Mouse (Mus musculus) MEL-GATA-1-ER (cell line): ENCODE data around the gene Gcc2.
"Not testable (repeated sequence)": the region's sequence is repeated elsewhere in the genome, so short reads cannot be mapped to it uniquely, and the experiment has no call there.

Source experiments
- DNase-seq: peaks from one replicate; pipeline ENCODE4 v3.0.0-alpha.2; 2012; ENCODE audit warnings: low read depth; ENCODE audit errors: extremely low read depth

Gene Gcc2

DNA sequence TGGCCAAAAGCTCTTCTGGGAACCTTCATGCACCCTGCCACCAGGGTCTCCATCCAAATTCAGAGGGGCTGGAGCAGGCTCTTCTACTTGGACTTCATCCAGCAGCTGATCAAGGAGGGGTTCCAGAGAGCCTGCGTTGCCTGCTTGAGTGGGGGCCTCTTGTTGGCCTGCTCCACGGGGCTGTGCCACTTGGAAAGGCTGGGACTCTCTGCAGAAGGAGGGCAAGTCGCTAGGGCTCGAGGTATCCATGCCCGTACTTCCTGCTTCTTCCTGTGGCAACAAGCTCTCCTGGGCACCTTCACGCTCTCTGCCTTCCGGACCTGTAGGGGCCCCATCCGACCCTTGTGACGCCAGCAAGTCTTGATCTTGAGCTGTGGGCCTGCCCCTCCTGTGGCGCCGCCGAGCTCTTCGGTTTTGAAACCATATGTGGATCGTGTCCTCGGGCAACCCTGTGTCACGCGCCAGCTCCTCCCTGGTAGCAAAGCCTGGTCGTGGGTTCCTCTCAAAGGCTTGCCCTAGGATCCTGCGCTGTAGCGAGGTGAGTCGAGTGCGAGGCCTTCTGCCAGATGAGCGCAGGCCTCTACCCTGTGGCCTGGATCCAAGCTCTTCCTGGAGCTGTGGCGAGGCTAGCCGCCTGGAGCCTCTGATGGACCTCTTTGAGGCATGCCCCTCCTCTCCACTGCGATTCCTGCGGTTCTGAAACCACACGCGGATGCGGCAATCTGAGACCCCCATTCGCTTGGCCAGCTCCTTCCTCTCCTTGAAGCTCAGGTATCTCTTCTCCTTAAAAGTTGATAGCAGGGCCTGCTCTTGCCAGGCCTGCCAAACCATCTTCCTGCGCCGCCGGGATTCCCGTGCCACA, 23.3 kb upstream of the Gcc2 start:
- DNase-seq: not testable (repeated sequence)

DNA sequence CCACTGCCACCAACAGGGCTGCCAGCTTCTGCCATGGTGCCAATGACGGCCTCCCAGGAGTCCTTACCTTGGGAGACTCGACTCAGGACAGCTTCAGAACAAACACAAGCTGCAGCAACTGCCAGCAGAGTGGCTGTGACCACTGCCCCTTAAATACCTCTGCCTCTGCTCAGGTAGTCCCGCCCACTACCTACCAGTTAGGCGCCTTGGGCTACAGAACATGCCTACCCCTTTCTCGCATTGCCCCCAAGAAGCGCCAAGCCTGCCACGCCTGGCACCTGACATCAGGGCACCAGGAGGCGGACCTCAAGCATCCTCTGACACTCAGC, 22.7 kb upstream of the Gcc2 start, which contains the start of gene Duxf3:
Gene Duxf3 (minus strand): TSS at position 35 of the 329 bp plus-strand sequence.
- DNase-seq: not testable (repeated sequence)

DNA sequence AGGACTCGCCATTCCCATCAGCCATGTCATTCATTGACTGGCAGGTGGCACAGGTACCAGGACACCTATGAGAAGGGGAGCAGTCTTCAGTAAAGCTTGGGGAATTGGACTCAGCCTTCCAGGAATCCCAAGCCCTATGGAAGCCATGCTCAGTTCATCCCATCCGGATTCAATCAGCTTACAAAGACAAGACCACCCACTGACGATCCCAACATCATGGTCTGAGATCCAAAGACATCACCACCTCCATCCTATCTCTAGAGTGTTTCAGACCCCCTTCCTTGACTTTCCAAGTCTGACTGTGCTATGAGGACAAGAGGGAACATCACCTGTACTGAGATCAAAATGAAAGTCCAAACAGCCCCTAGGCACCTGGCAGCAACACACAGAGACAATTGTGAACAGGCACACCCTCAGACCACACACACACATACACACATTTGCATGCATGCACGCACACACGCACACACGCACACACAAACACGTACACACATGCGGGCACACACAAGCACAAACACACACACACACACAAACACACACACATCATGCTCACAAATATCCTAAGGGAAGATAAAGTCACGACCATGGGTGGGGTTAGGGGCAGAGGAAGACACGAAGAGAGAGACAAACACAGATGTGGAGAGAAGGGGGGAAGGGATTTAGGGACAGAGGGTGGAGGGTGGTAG, 22.1 kb upstream of the Gcc2 start:
- DNase-seq: not testable (repeated sequence)

DNA sequence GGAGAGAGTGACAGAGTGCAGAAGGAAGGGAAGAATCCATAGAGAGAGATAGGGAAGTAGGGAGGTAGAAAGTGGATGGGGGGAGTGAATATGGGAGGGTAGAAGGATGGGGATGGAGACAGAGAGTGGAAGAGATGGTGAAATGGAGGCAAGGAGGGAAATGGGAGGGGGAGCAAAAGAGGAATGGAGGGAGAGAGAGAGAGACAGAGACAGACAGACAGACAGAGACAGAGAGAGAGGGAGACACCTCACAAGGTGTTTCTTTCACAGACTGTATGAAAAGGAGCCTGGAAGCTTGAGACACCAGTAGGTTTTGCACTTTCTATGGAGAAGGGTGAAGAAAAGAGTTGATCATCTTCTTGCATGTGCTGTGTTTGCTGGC, 21.6 kb upstream of the Gcc2 start:
- DNase-seq: not testable (repeated sequence)

DNA sequence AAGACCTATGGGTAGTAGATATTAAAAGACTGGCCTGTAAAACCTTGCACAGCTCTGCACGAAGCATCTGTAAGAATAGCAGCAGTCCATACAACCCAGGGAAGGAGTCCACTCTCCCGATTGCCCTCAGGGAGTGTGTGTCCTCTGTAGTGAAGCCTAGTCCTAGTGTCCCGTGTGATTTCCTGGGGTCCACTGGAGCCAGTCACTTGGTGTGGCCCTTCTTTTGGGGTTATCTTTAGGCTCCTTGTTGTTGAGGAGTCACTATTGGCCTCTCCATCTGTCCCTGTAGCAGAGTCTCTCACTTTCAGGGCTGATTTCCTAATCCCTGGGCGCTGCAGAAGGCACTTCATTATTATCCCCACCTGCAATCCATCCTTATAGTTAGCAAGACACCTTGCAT, 20.3 kb upstream of the Gcc2 start:
- not testable (repeated sequence) for DNase-seq

DNA sequence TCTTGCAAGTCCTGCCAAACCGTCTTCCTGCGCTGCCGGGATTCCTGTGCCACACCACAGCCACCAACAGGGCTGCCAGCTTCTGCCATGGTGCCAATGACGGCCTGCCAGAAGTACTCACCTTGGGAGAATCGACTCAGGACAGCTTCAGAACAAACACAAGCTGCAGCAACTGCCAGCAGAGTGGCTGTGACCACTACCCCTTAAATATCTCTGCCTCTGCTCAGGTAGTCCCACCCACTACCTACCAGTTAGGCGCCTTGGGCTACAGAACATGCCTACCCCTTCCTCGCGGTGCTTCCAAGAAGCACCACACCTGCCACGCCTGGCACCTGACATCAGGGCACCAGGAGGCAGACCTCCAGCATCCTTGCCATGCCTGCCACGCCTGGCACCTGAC, 18.7 kb upstream of the Gcc2 start, which contains the start of gene Gm4981:
Gene Gm4981 (minus strand): TSS at position 89 of the 400 bp plus-strand sequence.
- DNase-seq: no peak

DNA sequence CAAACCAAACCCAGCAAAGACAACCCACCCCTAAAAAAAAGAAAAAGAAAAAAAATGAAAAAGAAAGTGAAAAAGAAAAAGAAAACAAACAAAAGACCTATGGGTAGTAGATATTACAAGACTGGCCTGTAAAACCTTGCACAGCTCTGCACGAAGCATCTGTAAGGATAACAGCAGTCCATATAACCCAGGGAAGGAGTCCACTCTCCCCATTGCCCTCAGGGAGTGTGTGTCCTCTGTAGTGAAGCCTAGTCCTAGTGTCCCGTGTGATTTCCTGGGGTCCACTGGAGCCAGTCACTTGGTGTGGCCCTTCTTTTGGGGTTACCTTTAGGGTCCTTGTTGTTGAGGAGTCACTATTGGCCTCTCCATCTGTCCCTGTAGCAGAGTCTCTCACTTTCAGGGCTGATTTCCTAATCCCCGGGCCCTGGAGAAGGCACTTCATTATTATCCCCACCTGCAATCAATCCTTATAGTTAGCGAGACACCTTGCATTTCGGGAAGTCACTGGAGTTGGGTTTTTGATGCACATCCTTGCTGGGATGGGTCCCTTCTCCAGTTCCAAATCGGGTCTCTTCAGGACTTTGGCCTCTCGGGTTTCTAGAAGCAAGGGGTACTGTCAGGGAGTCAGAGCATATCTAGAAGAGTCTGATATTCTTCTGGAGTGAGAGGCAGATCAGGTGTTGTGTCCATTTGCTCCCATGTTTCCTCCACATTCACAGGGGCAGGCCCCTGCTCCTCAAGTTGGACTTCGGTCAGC, 16.1 kb upstream of the Gcc2 start:
- not testable (repeated sequence) for DNase-seq

DNA sequence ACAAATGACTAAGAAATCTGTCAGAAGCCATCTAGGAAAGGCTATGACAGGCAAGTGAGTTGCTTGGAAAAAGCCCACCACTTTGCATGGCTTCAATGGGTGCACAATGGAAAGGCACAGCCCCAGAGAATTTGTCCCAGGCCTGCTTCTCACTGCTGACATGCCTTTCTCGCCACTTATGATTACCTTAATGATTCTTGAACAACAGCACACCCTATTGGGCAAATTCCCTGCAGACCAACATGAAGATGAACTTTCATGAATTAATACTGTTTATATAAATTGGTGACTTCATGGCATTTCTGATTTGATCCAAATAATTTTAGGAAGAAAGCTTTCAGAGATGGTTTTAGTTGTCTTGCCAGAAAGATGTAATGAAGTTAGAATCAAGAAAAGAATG, 5.8 kb upstream of the Gcc2 start:
- DNase-seq: peak; percentile 4

DNA sequence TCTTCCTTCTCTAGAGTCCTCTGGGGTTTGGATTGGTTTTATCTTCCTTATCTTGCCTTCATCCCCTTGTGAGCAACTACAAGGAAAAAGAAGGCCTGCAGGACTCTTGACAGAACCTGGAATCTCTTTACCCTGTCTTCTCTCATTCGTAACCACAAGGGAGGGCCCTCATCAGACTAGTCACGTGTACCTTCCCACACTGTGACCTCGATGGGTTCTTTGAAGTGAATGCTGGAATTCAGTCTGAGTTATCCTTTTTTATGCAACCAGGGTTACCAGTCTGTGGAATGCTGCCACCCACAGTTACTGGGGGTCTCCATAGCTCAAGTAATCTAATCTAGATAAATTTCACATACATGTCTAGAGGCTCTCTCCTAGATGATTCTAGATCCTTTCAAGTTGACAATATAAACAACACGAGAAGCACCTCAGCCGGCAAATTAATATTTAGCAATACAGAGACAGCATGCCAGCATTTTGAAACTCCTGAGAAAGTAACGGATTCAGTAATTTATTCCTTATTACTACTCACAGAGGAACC, 592 bp upstream of the Gcc2 start:
- DNase-seq: peak; percentile 3

DNA sequence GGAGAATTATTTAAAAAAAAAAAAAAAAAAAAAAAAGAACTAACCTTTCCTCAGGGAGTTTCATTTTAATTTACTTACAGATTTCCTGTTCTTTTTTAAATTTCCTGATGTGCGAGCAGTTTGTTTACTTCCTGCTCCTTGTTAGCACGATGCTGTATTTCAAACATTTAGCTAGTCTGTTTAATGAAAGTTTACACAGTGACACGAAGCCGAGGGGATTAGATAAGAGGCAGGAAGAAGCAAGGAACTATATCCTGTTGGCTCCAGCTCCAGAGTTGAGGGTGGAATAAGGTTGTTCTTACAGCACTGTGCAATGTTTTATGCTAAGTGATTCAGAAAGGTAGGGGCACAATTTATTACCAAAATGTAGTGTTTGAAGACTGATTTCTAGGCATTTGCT, 657 bp downstream of the Gcc2 start:
- peak; percentile 15 for DNase-seq

DNA sequence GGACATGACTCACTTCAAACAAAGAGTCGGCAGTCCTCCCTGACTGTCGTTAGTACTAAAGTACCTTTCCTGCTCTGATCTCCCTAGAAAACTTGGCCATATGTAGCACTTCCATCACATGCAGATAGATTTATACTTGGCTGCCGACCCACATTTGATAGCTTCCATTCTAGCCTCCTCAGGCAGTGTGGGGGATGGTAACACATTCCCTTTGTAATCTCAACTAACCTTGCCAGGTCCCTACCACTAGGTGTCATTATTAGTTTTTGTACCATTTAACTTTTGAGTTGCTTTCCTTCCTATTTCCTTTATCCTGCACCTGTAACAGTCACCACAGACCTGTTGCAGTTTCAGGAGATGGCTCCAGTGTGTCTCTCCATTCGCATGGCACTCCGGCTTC, 3.2 kb downstream of the Gcc2 start:
- DNase-seq: no peak

DNA sequence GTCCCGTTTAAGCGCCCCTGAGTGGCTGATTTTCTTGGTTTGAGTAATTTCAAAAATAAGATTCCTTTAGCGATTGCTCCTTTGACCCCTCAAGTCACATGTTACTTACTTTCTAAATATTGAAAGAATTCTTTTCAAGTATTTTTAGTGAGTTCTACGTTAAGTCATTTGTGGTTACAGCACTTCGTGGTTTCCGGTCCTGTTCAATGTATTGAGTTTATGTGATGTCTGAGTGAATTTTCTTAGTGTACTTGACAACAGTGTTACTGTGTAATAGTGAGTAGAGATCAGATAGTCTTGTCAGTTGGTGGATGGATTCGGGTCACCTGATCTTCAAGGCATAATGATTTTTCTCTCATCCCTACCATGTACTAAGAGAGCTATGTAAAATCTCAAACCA, 26.9 kb downstream of the Gcc2 start:
- DNase-seq: no peak

DNA sequence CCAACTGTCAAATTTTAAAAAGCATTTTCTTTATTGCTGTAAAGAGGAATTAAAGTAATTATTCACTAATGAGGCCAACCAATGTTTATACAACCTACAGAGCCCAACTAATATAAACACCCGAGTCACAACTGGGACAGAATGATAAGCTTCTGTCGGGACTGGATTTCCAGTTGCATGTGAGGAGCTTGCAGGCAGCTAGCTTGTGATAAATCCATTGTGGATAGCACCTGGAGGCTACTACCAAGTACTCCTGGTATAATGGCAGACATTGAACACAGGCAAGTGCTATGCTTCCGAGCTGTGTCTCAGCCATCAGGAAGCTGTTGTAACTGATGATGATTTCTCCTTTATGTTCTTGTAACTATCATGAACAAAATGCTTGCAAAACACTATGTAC, 35.4 kb downstream of the Gcc2 start:
- peak; percentile 7 for DNase-seq

DNA sequence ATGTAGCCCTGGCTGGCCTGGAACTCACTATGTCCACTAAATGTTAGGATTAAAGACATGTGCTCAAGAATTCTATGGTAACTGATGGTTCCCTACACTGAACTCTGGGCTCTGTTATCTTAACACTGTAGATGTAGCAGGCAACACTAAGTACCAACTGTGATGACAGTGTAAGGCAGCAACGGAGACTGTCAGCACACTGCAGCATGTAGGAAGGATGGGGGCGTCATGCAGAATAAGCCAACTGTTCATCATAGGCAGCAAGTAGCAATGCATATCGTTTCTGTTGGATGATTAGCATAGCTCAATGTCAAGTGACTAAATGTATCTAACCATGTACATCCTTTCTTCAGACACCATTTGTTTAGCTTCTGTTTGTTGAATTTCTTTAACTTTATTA, 38.9 kb downstream of the Gcc2 start:
- DNase-seq: no peak

DNA sequence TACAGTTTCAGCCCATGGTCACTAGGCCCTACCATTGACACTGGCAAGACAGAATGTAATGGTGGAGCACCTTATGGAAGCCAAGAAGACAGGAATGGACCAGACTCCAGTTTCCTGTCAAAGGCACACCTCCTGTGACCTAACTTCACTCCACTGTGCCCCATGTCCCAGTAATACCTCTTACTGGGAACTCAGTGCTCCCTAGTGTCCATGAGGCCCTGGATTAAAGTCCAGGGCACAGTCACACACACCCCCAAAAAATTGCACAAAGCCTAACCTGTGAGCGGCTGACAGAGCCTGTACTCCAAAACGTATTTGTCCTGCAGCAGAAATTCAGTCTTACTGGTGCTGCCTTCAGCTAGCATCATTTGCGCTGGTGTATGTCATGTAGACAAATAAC, 40.3 kb downstream of the Gcc2 start:
- no peak for DNase-seq

DNA sequence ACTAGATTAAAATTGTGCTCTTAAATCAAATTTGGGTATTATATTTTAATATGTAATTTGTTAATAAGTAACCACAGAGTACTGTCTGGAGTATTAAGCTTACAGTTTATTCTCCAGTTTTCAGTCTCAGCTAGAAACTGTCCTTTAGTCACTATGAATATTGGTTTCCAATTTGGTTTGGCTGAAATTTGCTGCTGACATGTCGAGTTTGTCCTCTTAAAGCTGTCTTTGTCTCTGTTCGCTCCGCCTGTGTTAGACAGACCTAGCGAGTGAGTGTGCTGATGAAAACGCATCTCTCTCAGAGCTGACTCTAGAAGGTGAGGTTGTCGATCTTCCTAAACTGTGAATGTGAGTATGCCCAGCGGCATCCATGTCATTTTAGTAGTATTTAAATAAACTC, 49.7 kb downstream of the Gcc2 start:
- no peak for DNase-seq

DNA sequence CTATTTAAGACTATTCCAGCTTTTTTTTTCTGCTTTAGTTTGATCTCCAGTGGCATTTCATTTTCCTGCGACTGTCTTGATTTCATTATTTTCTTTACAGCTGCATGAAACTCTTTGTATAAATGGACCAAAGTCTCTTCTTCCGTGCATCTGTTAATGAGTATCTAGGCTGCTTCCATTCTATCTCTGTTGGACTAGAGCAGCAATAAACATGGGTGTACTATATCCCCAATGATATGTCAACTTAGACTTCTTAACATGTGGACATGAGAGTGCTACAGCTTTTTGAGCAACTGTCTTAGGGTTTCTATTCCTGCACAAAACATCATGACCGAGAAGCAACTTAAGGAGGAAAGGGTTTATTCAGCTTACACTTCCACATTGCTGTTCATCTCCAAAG, 51.6 kb downstream of the Gcc2 start:
- DNase-seq: no peak

DNA sequence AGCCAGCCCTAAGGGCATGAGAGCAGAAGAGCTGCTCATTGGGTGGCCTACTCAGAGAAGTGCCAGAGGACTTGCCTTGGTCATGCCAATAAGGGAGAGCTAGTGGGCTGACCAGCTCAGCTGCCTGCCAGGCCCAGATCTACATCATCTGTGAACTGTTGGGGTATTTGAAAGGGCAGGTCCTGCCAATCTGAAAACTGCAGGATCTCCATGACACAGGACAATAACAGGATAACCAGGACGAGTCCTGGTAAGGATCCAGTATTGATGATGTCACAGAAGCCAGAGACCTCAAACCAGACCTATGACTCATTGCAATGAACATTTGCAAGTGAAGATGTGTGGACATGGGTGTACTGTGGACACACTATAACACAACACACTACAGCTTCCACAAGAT, 55.5 kb downstream of the Gcc2 start:
- no peak for DNase-seq

DNA sequence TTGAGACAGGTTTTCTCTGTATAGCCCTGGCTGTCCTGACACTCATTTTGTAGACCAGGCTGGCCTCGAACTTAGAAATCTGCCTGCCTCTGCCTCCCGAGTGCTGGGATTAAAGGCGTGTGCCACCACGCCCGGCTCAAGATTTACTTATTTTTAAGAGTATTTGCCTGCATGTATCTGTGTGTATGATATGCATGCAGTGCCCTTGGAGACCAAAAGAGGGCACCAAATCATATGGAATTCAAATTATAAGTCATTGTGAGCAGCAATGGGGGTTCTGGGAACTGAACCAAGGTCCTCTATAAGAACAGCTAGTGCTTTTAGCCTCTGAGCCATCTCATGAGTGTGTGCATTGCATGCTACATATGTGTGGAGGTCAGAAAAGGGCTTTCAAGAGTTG, 57.6 kb downstream of the Gcc2 start:
- no peak for DNase-seq

DNA sequence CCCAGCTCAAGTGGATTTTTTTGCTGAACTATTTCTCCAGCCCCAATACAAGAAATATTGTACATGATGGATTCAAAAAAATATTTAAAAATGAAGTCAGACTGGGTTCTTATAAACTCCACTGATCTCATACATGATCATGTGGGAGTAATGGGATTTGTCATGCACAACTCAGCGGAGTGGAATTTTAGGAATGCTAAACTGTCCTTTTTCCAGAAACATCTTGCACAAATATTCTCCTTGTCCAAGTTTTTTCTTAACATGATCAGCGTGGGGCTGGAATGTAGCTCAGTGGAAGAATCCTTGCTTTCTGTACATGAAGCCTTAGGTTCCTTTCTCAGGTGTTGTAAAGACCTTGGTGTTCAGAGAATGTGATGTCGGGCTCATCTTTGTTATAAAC, 65.6 kb downstream of the Gcc2 start:
- DNase-seq: no peak

DNA sequence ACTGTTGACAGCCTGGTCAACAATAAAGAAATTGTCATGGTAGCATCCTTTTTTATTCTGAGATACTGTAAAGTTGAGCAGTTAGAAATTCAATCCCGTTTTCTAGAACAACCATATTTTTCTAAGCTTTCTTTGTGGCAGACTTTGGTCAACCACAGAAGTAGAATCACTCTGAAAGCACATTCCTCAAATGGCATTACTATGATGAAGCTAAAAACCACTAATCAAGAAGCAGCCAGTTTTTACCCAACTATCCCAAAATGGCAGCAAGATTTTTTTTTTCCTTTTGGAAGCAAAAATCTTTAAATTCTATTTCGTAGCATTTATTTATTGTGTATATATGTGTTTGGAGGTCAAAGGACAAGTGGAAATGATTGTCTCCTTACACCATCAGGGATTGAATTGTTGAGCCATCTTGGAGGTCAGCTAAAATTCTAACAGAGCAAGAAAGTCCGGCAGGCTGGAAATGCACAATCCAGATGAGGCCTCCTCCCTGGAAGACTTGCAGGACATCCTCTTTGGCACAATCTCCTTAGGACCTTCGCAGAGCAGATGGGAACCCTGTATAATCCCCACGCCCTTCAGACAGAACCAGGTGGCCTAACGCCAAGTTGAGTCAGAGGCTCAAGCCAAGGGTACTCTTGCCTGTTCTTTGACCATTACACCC, 67.2 kb downstream of the Gcc2 start:
- no peak for DNase-seq
